ENCODE assay signal across 18 mouse cellular contexts in the genomic region with DNA sequence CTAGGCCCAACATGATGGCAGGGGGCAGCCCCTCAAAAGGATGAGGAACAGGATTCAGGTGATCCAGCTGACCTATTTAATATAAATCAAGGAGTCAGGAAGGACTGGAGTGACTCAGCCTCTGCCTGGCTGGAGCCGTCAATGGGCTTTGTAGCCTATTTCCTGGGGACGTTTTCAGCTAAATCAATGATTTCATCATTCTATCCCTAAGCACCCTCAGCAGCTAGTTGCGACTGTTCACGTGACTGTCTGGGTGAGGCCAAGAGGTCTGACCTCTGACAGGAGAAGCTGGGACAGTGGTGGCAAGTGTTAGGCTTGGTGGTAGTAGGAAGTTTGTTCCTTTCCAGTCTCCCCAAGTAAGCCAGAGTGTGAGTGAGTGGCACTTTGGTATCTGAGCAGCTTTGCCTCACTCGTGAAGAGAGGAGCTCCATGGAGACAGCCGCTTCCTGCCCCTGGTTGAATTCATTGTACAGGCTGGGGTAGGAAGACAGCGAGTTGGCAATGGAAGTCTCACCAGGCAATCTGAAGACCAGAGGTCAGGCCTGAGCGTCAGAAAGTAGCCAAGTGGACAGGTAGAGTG.
A peak's percentile ranks its signal among the peaks of the same experiment; 100 is the strongest.
DNase-seq lines count a peak whose midpoint lies in the region; ATAC-seq and TF ChIP-seq lines count a peak whose summit lies in the region.
"Had no signal": no experiment of that assay in that cellular context is flagged by ENCODE, and none has a peak within 500 bp of the region (broad histone marks: within the 10 kb centered on the region; RNA-seq: fewer than 3 reads in every experiment).

No protein-coding gene starts in this region.

- TF ChIP-seq POLR2A in liver, adult 2 months (IDR thresholded peaks at IDR 0.05; ENCODE audit: extremely low read depth, insufficient read depth, low read length) = no peak

- H3K27me3 ChIP-seq in liver, adult 2 months (ENCODE audit: control insufficient read depth, insufficient read depth, low read length) = no peaks in the 10 kb centered on the region
- H3K27me3 ChIP-seq in liver, embryonic 12.5 days (replicated peaks) = no peaks in the 10 kb centered on the region
- H3K27me3 ChIP-seq in stomach, postnatal 0 days (ENCODE audit: control insufficient read depth, insufficient read depth, low read length) = no peaks in the 10 kb centered on the region
- H3K27me3 ChIP-seq in midbrain, embryonic 14.5 days (ENCODE audit: control insufficient read depth, insufficient read depth, low read length) = no peaks in the 10 kb centered on the region
- H3K27me3 ChIP-seq: hindbrain, embryonic 13.5 days; megakaryocyte, embryonic 14.5 days; neural tube, embryonic 15.5 days had no signal

- 28% methylated on average over 8 of the region's 8 CpGs for WGBS in liver, adult 2 months
- 74% methylated on average over 8 of the region's 8 CpGs for WGBS in liver, embryonic 12.5 days (ENCODE audit: insufficient replicate concordance)
- 75% methylated on average over 8 of the region's 8 CpGs for WGBS in stomach, postnatal 0 days
- 90% methylated on average over 8 of the region's 8 CpGs for WGBS in midbrain, embryonic 14.5 days

- no peak for TF ChIP-seq EP300 in stomach, postnatal 0 days (optimal IDR thresholded peaks at IDR 0.05)

- no peak for TF ChIP-seq CTCF in liver, adult 2 months (IDR thresholded peaks at IDR 0.05; ENCODE audit: low read depth, low read length)
- TF ChIP-seq CTCF in stomach, postnatal 0 days (IDR thresholded peaks at IDR 0.05; ENCODE audit: low read depth) = no peak

- no peaks in the 10 kb centered on the region for H3K79me2 ChIP-seq in liver, adult 2 months (ENCODE audit: control insufficient read depth, insufficient read depth, low read length)

- H3K36me3 ChIP-seq in liver, adult 2 months (ENCODE audit: control insufficient read depth, insufficient read depth, low read length) = no peaks in the 10 kb centered on the region
- no peaks in the 10 kb centered on the region for H3K36me3 ChIP-seq in liver, embryonic 12.5 days
- H3K36me3 ChIP-seq in stomach, postnatal 0 days (ENCODE audit: control insufficient read depth, insufficient read depth, low read length) = no peaks in the 10 kb centered on the region
- H3K36me3 ChIP-seq in midbrain, embryonic 14.5 days (ENCODE audit: control insufficient read depth, insufficient read depth, low read length) = no peaks in the 10 kb centered on the region
- H3K36me3 ChIP-seq: embryonic facial prominence, embryonic 10.5 days; hindbrain, embryonic 13.5 days; neural tube, embryonic 15.5 days had no signal

- peak; percentile 28 for DNase-seq in gastrocnemius, adult 18-20 months (ENCODE audit: low spot score)
- DNase-seq in gastrocnemius, adult 8-10 months (ENCODE audit: low spot score in 2 of 2) = no peak
- peak; percentile 94 for DNase-seq in liver, adult 2 months (ENCODE audit: extremely low read depth, low read depth, low spot score)
- DNase-seq in lung, postnatal 14 days = peak; percentile 11
- no peak for DNase-seq in stomach, postnatal 0 days (ENCODE audit: low spot score)
- no peak for DNase-seq in midbrain, embryonic 14.5 days
- DNase-seq in urinary bladder, postnatal 25 days (ENCODE audit: low spot score) = no peak
- DNase-seq: B cell, adult 2 months; cerebellum, postnatal 36 days; kidney, adult 11 months; kidney, postnatal 14 days; left cerebral cortex, postnatal 4 days; retina, postnatal 1 day had no signal

- H3K4me1 ChIP-seq in liver, adult 2 months (ENCODE audit: control insufficient read depth, insufficient read depth, low read length) = peaks cover 33% of the 10 kb centered on the region
- H3K4me1 ChIP-seq in liver, embryonic 12.5 days = peaks cover 10% of the 10 kb centered on the region
- H3K4me1 ChIP-seq in stomach, postnatal 0 days (replicated peaks; ENCODE audit: control insufficient read depth, insufficient read depth) = no peaks in the 10 kb centered on the region
- no peaks in the 10 kb centered on the region for H3K4me1 ChIP-seq in midbrain, embryonic 14.5 days (ENCODE audit: control insufficient read depth, insufficient read depth, low read length)
- H3K4me1 ChIP-seq: hindbrain, embryonic 13.5 days; neural tube, embryonic 15.5 days had no signal

- no peak for ATAC-seq in liver, embryonic 12.5 days
- ATAC-seq in stomach, postnatal 0 days (ENCODE audit: low FRiP score, low TSS enrichment) = no peak
- no peak for ATAC-seq in midbrain, embryonic 14.5 days (ENCODE audit: low FRiP score, low TSS enrichment)

- H3K27ac ChIP-seq in liver, adult 2 months (replicated peaks; ENCODE audit: insufficient read depth, low read depth, low read length) = peak overlapping the region; percentile 32
- H3K27ac ChIP-seq in liver, embryonic 12.5 days = no peak overlapping the region
- peak overlapping the region; percentile 67; the same call in 1 of the 2 replicates for H3K27ac ChIP-seq in stomach, postnatal 0 days (replicated peaks)
- no peak overlapping the region for H3K27ac ChIP-seq in midbrain, embryonic 14.5 days (replicated peaks; ENCODE audit: low read depth, low read length)
- H3K27ac ChIP-seq: embryonic facial prominence, embryonic 10.5 days; hindbrain, embryonic 13.5 days; neural tube, embryonic 15.5 days had no signal

- H3K9ac ChIP-seq in liver, adult 2 months (ENCODE audit: low read depth, low read length) = no peak overlapping the region
- no peak overlapping the region for H3K9ac ChIP-seq in liver, embryonic 12.5 days
- no peak overlapping the region for H3K9ac ChIP-seq in stomach, postnatal 0 days (ENCODE audit: low read length)
- no peak overlapping the region for H3K9ac ChIP-seq in midbrain, embryonic 14.5 days (replicated peaks; ENCODE audit: low read length)
- H3K9ac ChIP-seq: hindbrain, embryonic 13.5 days; neural tube, embryonic 15.5 days had no signal

- no peak overlapping the region for H3K4me3 ChIP-seq in liver, adult 2 months (ENCODE audit: insufficient read depth, low read depth, low read length)
- H3K4me3 ChIP-seq in liver, embryonic 12.5 days = no peak overlapping the region
- no peak overlapping the region for H3K4me3 ChIP-seq in stomach, postnatal 0 days (ENCODE audit: low read depth, low read length)
- no peak overlapping the region for H3K4me3 ChIP-seq in midbrain, embryonic 14.5 days (replicated peaks; ENCODE audit: low read depth, low read length)
- H3K4me3 ChIP-seq: embryonic facial prominence, embryonic 10.5 days; hindbrain, embryonic 13.5 days; megakaryocyte, embryonic 14.5 days; neural tube, embryonic 15.5 days had no signal

- no peak overlapping the region for H3K4me2 ChIP-seq in liver, embryonic 12.5 days
- H3K4me2 ChIP-seq in stomach, postnatal 0 days (replicated peaks; ENCODE audit: low read depth) = no peak overlapping the region
- H3K4me2 ChIP-seq in midbrain, embryonic 14.5 days (ENCODE audit: low read length) = no peak overlapping the region
- H3K4me2 ChIP-seq: hindbrain, embryonic 13.5 days; neural tube, embryonic 15.5 days had no signal

- H3K9me3 ChIP-seq in liver, embryonic 12.5 days (replicated peaks) = no peaks in the 10 kb centered on the region
- no peaks in the 10 kb centered on the region for H3K9me3 ChIP-seq in stomach, postnatal 0 days (ENCODE audit: control insufficient read depth, low read length)
- H3K9me3 ChIP-seq in midbrain, embryonic 14.5 days (ENCODE audit: control insufficient read depth, low read length) = no peaks in the 10 kb centered on the region
- H3K9me3 ChIP-seq: embryonic facial prominence, embryonic 10.5 days; hindbrain, embryonic 13.5 days; megakaryocyte, embryonic 14.5 days; neural tube, embryonic 15.5 days had no signal

Comparison
In these comparisons a context has a peak if more than half of its experiments do, and no peak if none do; other contexts are left out.
1. DNase-seq: peak in gastrocnemius, adult 18-20 months (single experiment), liver, adult 2 months (single experiment) and lung, postnatal 14 days (single experiment); none in gastrocnemius, adult 8-10 months (0 of 2), stomach, postnatal 0 days (single experiment), midbrain, embryonic 14.5 days (single experiment) and urinary bladder, postnatal 25 days (single experiment).
2. H3K27ac ChIP-seq: peak in liver, adult 2 months (single experiment) and stomach, postnatal 0 days (single experiment); none in liver, embryonic 12.5 days (single experiment) and midbrain, embryonic 14.5 days (single experiment).